Mouse (Mus musculus) C2C12 (cell line): Measurements from ENCODE around the gene Cul5.

Experiments
- CTCF ChIP-seq: IDR thresholded peaks from one replicate; pipeline ENCODE4 v1.5.1; 2011; ENCODE audit not compliant: control insufficient read depth, insufficient read depth, insufficient read length
- FOSL1 ChIP-seq: IDR thresholded peaks from one replicate; pipeline ENCODE4 v1.8.0; 2011; ENCODE audit warnings: mild to moderate bottlenecking, low read length; ENCODE audit not compliant: poor library complexity, insufficient read depth, severe bottlenecking
- MAX ChIP-seq: IDR thresholded peaks from one replicate; pipeline ENCODE4 v1.6.1; 2011; ENCODE audit warnings: mild to moderate bottlenecking, control low read depth
- MYOD1 ChIP-seq: IDR thresholded peaks from one replicate; pipeline ENCODE4 v1.6.1; 2011; ENCODE audit warnings: low read depth; ENCODE audit not compliant: control insufficient read depth, insufficient read length
- MYOG ChIP-seq: IDR thresholded peaks from one replicate; pipeline ENCODE4 v1.6.1; 2011; ENCODE audit not compliant: control insufficient read depth, insufficient read length; ENCODE audit errors: extremely low read depth
- USF1 ChIP-seq: IDR thresholded peaks from one replicate; pipeline ENCODE4 v1.6.1; 2011; ENCODE audit warnings: low read depth, mild to moderate bottlenecking, control low read depth, moderate library complexity

- peak; percentile 60 for TF ChIP-seq MAX
- no peak for TF ChIP-seq CTCF
- no peak for TF ChIP-seq MYOG
- peak; percentile 26 for TF ChIP-seq MYOD1
- TF ChIP-seq USF1 = peak; percentile 68
- TF ChIP-seq FOSL1 = no peak
These were observed 59.6 kb downstream of the Cul5 start, which contains the start of gene Acat1 for GRCm38 (mm10) chr9:53609968-53610781.
